Mouse (Mus musculus) CH12.LX (cell line): Measurements from ENCODE around the gene Spata1. TPM values are rescaled to one million over a fixed set of nuclear protein-coding genes. Genes with fewer than 3 reads are reported as not detected.

Source experiments
- DNase-seq: peaks from one replicate; pipeline ENCODE4 v3.0.0-alpha.2; 2013; ENCODE audit errors: extremely low read depth
- H3K27ac ChIP-seq: 2 replicates; pipeline ENCODE4 v1.5.1; 2012; ENCODE audit warnings: low read depth, mild to moderate bottlenecking, control low read depth, moderate library complexity; ENCODE audit not compliant: insufficient read depth
- H3K27me3 ChIP-seq: replicated peaks from 2 replicates; pipeline ENCODE3; 2012; ENCODE audit warnings: inconsistent platforms
- H3K36me3 ChIP-seq, 2 experiments: replicated peaks in 1 of 2; 2 replicates each; pipeline versions ENCODE3 to v1.6.1; 2012; ENCODE audit warnings: inconsistent platforms in 1 of 2, low read length in 1 of 2, mild to moderate bottlenecking in 1 of 2, mixed read lengths in 1 of 2, moderate library complexity in 1 of 2; ENCODE audit not compliant: control insufficient read depth in 1 of 2, insufficient read depth in 1 of 2
- H3K4me1 ChIP-seq, 2 experiments: 2 replicates each; pipeline ENCODE4 v1.6.1; 2012; ENCODE audit warnings: inconsistent platforms in 1 of 2, moderate library complexity in 1 of 2; ENCODE audit not compliant: insufficient read depth in 2 of 2, control insufficient read depth in 1 of 2
- H3K4me2 ChIP-seq: 2 replicates; pipeline ENCODE4 v1.6.1; 2012; ENCODE audit warnings: low read depth, mild to moderate bottlenecking, control low read depth; ENCODE audit not compliant: poor library complexity, insufficient read depth, severe bottlenecking
- H3K4me3 ChIP-seq, 3 experiments: fragments of 150-350 bp in 1 of 3; sonication (generic) in 1 of 3; replicated peaks in 1 of 3; 2 replicates each; pipeline versions ENCODE3 to v1.5.1; 2011 to 2012; ENCODE audit warnings: low read depth in 2 of 3, low read length in 2 of 3, mild to moderate bottlenecking in 2 of 3, moderate library complexity in 2 of 3, control low read depth in 1 of 3, improper control_type of control experiment in 1 of 3, inconsistent platforms in 1 of 3, mixed read lengths in 1 of 3; ENCODE audit not compliant: poor library complexity in 1 of 3
- H3K79me2 ChIP-seq: replicated peaks from 2 replicates; pipeline ENCODE4 v1.6.1; 2012; ENCODE audit warnings: mild to moderate bottlenecking, moderate library complexity; ENCODE audit not compliant: control insufficient read depth, poor library complexity, insufficient read depth, severe bottlenecking; ENCODE audit errors: extremely low read depth
- H3K9ac ChIP-seq: 2 replicates; pipeline ENCODE4 v1.6.1; 2012; ENCODE audit warnings: low read depth, mild to moderate bottlenecking, control low read depth, moderate library complexity; ENCODE audit not compliant: insufficient read depth
- H3K9me3 ChIP-seq: replicated peaks from 2 replicates; pipeline ENCODE3; 2012; ENCODE audit warnings: low read length, inconsistent platforms, mixed read lengths
- CHD1 ChIP-seq: IDR thresholded peaks from 2 replicates; pipeline ENCODE4 v1.6.1; 2012; ENCODE audit warnings: low read depth, low read length, improper control_type of control experiment, inconsistent platforms
- CHD2 ChIP-seq: IDR thresholded peaks from 2 replicates; pipeline ENCODE4 v1.6.1; 2011; ENCODE audit warnings: low read length, improper control_type of control experiment
- E2F4 ChIP-seq: IDR thresholded peaks from 2 replicates; pipeline ENCODE4 v1.6.1; 2011; ENCODE audit warnings: low read depth, low read length, improper control_type of control experiment; ENCODE audit not compliant: insufficient replicate concordance
- ELF1 ChIP-seq: IDR thresholded peaks from 2 replicates; pipeline ENCODE4 v1.6.1; 2014; ENCODE audit warnings: low read depth, mild to moderate bottlenecking, inconsistent platforms, low read length, improper control_type of control experiment
- ETS1 ChIP-seq: conservative IDR thresholded peaks from 2 replicates; pipeline ENCODE4 v1.6.1; 2012; ENCODE audit warnings: low read depth, mild to moderate bottlenecking, inconsistent platforms, low read length, improper control_type of control experiment, moderate library complexity
- HCFC1 ChIP-seq: IDR thresholded peaks from 2 replicates; pipeline ENCODE4 v1.6.1; 2012; ENCODE audit warnings: low read depth, mild to moderate bottlenecking, inconsistent platforms, low read length, improper control_type of control experiment
- JUN ChIP-seq: IDR thresholded peaks from 2 replicates; pipeline ENCODE4 v1.6.1; 2011; ENCODE audit warnings: low read depth, mild to moderate bottlenecking, low read length, improper control_type of control experiment, moderate library complexity; ENCODE audit not compliant: insufficient read depth
- MAFK ChIP-seq: IDR thresholded peaks from 2 replicates; pipeline ENCODE4 v1.6.1; 2011; ENCODE audit warnings: low read length, improper control_type of control experiment; ENCODE audit not compliant: insufficient replicate concordance
- MAX ChIP-seq: IDR thresholded peaks from 2 replicates; pipeline ENCODE4 v1.6.1; 2011; ENCODE audit warnings: low read length, improper control_type of control experiment
- MAZ ChIP-seq: IDR thresholded peaks from 2 replicates; pipeline ENCODE4 v1.6.1; 2012; ENCODE audit warnings: low read depth, mild to moderate bottlenecking, inconsistent platforms, low read length, improper control_type of control experiment, moderate library complexity
- MXI1 ChIP-seq: IDR thresholded peaks from 2 replicates; pipeline ENCODE4 v1.6.1; 2011; ENCODE audit warnings: mild to moderate bottlenecking, low read depth, low read length, improper control_type of control experiment
- MYC ChIP-seq: IDR thresholded peaks from 2 replicates; pipeline ENCODE4 v1.6.1; 2011; ENCODE audit warnings: low read depth, mild to moderate bottlenecking, improper control_type of control experiment, low read length
- NELFE ChIP-seq: IDR thresholded peaks from 2 replicates; pipeline ENCODE4 v1.6.1; 2011; ENCODE audit warnings: low read depth, low read length, improper control_type of control experiment
- NRF1 ChIP-seq: IDR thresholded peaks from 2 replicates; pipeline ENCODE4 v1.6.1; 2014; ENCODE audit warnings: low read depth, mild to moderate bottlenecking, inconsistent platforms, low read length, improper control_type of control experiment, moderate library complexity
- RCOR1 ChIP-seq: conservative IDR thresholded peaks from 2 replicates; pipeline ENCODE4 v1.6.1; 2012; ENCODE audit warnings: low read depth, mild to moderate bottlenecking, inconsistent platforms, low read length, improper control_type of control experiment
- SIN3A ChIP-seq: IDR thresholded peaks from 2 replicates; pipeline ENCODE4 v1.6.1; 2012; ENCODE audit warnings: low read length, improper control_type of control experiment, inconsistent platforms
- SMC3 ChIP-seq: IDR thresholded peaks from 2 replicates; pipeline ENCODE4 v1.6.1; 2011; ENCODE audit warnings: low read depth, low read length, improper control_type of control experiment
- TBP ChIP-seq: conservative IDR thresholded peaks from 2 replicates; pipeline ENCODE4 v1.6.1; 2011; ENCODE audit warnings: low read depth, low read length, improper control_type of control experiment
- USF2 ChIP-seq: conservative IDR thresholded peaks from 2 replicates; pipeline ENCODE4 v1.6.1; 2011; ENCODE audit warnings: low read depth, low read length, improper control_type of control experiment
- ZKSCAN1 ChIP-seq: IDR thresholded peaks from 2 replicates; pipeline ENCODE4 v1.6.1; 2012; ENCODE audit warnings: low read depth, inconsistent platforms, low read length, improper control_type of control experiment, borderline replicate concordance
- ZMIZ1 ChIP-seq: IDR thresholded peaks from 2 replicates; pipeline ENCODE4 v1.6.1; 2012; ENCODE audit warnings: low read depth, mild to moderate bottlenecking, inconsistent platforms, low read length, improper control_type of control experiment
- ZNF384 ChIP-seq: IDR thresholded peaks from 2 replicates; pipeline ENCODE4 v1.6.1; 2012; ENCODE audit warnings: low read depth, low read length, improper control_type of control experiment, inconsistent platforms
- dilution Hi-C: fragments of 300-500 bp; cut with MboI; formaldehyde crosslinking; loops from 2 replicates; pipeline ENCODE4 v1.14.3; 2020; ENCODE audit warnings: low sequenced_read_pairs; ENCODE audit not compliant: extremely low pct_unique_long_range_greater_than_20kb, extremely low pct_ligation_motif_present
- in situ Hi-C: fragments of 300-500 bp; cut with MboI; formaldehyde crosslinking; loops from 3 replicates; pipeline ENCODE4 v1.14.3; 2019; ENCODE audit warnings: low sequenced_read_pairs, low pct_ligation_motif_present, low pct_unique_long_range_greater_than_20kb, mixed read lengths
- polyA plus RNA-seq: library from polyadenylated mRNA; unstranded; fragments of >175 nt; gene quantifications from 2 replicates; pipeline ENCODE4 v1.2.1, GENCODE M21; 2012; ENCODE audit warnings: low read depth; ENCODE audit not compliant: insufficient read length
- total RNA-seq, 2 experiments: library from RNA; depleted of rRNA; stranded (reverse); fragments of 300-350 nt in 1 of 2; fragments of >200 nt in 1 of 2; gene quantifications; 2 replicates each; pipeline ENCODE4 v1.2.3; 2012 to 2014

Spata1 gene
- total and polyA plus RNA-seq, 3 experiments = 1.4 to 2.9 (median 2.0) TPM

DNA sequence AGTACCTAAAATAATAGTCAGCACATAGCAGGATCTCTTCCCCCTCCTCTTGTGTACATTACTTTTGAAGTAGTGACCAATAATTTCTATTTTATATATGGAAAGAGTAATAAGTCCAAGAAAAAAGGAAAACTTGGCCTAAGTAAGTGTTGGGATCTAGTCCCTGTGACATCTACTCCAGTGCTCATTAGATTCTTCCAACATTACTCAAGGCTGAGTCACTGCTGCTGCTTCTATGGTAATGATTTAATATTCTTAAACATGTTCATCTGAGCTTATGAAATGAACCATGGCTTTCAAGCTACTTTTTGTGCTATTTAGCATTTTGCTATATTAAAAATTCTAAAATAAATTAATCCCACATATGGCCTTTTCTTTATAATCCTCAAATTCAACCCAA is 25.8 kb downstream of the Spata1 start:
- no peaks in the 10 kb centered on the region for H3K79me2 ChIP-seq
- H3K27me3 ChIP-seq = no peaks in the 10 kb centered on the region
- H3K4me2 ChIP-seq = no peak overlapping the region
- dilution Hi-C loops (no loop called here), in situ Hi-C loops (no loop called here)
- no peak overlapping the region for H3K27ac ChIP-seq
- no peaks in the 10 kb centered on the region for H3K36me3 ChIP-seq
- H3K4me1 ChIP-seq = peaks cover 0 to 9% of the 10 kb centered on the region in 2 experiments; a peak in 2 of 4 replicates
- H3K9me3 ChIP-seq = peaks cover 2% of the 10 kb centered on the region
- H3K4me3 ChIP-seq = no peak overlapping the region
- TF ChIP-seq TBP (no peak), CHD2 (no peak), ZKSCAN1 (no peak), HCFC1 (no peak), MAFK (no peak), ZMIZ1 (no peak), ETS1 (no peak), NRF1 (no peak), E2F4 (no peak)
- no peak overlapping the region for H3K9ac ChIP-seq
- no peak for DNase-seq

DNA sequence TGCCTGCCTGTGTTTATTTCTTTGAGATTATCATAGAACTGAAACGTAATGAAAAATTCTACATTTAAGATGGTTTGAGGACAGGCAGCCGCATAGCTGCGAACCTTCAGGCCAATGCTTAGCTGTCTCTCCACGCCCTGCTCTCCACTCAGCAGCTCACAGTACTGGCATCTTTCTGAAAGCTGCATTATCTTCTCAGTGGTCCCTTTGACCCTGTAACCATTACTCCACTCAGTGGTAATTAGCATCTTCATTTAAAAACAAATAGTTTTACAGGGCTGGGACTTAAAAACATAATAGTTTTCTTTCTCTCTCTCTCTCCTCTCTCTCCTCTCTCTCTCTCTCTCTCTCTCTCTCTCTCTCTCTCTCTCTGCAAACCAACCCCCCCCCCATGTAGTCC is 26.9 kb downstream of the Spata1 start:
- in situ Hi-C loops = no loop called here

DNA sequence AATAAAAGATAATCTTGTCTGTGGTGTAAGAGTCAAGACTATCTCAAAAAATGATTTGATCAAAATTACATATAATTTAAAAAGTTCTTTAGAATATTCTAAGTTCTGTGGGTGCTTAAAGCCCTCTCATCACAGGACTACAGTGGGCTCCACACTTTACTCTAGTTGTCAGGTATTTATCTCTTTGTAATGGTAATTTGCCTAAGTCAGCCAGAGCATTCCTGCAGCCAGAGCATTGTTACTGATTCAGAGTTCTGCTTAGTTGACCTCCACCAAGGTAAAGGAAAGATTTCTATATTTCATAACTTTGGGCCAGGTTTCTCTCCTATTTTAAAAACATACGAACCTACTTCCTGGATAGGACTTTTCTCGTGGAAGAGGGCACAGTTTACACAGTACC is 30.3 kb downstream of the Spata1 start:
- Histone ChIP-seq H3K4me2 (no peak overlapping the region), H3K9me3 (peaks cover 2% of the 10 kb centered on the region), H3K79me2 (no peaks in the 10 kb centered on the region), H3K4me3 (no peak overlapping the region), H3K27me3 (no peaks in the 10 kb centered on the region), H3K9ac (no peak overlapping the region), H3K4me1 (peaks cover 0 to 2% of the 10 kb centered on the region in 2 experiments; a peak in 2 of 4 replicates), H3K27ac (no peak overlapping the region), H3K36me3 (peaks cover 4 to 11% of the 10 kb centered on the region in 2 experiments)
- dilution Hi-C loops (no loop called here), in situ Hi-C loops (no loop called here)
- DNase-seq = no peak
- TF ChIP-seq JUN (no peak), MYC (no peak), TBP (no peak), SMC3 (no peak), SIN3A (no peak), ELF1 (no peak), MXI1 (no peak), NRF1 (no peak)

More for the DNA sequence above, 26.9 kb downstream of the Spata1 start:
- Histone ChIP-seq H3K9ac (no peak overlapping the region), H3K4me1 (peaks cover 0 to 9% of the 10 kb centered on the region in 2 experiments; a peak in 2 of 4 replicates), H3K36me3 (no peaks in the 10 kb centered on the region), H3K79me2 (no peaks in the 10 kb centered on the region), H3K9me3 (peaks cover 2% of the 10 kb centered on the region), H3K4me3 (no peak overlapping the region), H3K27me3 (no peaks in the 10 kb centered on the region), H3K27ac (no peak overlapping the region)
- dilution Hi-C loops = no loop called here
- DNase-seq = no peak
- TF ChIP-seq NELFE (no peak), ZNF384 (no peak), CHD1 (no peak), MYC (no peak), HCFC1 (no peak), MAZ (no peak), MAX (no peak), RCOR1 (no peak), USF2 (no peak)
- TF ChIP-seq, all 38 proteins: peak for 0
- H3K4me2 ChIP-seq = no peak overlapping the region
